Mouse (Mus musculus) layer of hippocampus, adult 9-11 months (tissue): ENCODE measurements at regions not wholly inside any gene's neighbourhood (a gene's known extent, or its start where the extent isn't known, plus 50 kb on each side); places are given as distances from the start of the nearest gene placed in this dataset.

ENCODE experiments used
- DNase-seq: peaks from one replicate; pipeline ENCODE4 v3.0.0; 2022

GRCm38 (mm10) chr3:103464729-103465128, 110.3 kb upstream of the Syt6 start:
- DNase-seq, result no peak

GRCm38 (mm10) chr3:103465132-103465690, 109.8 kb upstream of the Syt6 start:
- DNase-seq, result no peak

- no peak for DNase-seq
Observed at GRCm38 (mm10) chr3:103465948-103466347, 109.1 kb upstream of the Syt6 start.

- no peak for DNase-seq
Observed at GRCm38 (mm10) chr3:103470586-103471400, 104.2 kb upstream of the Syt6 start.

- DNase-seq, result no peak
Observed at GRCm38 (mm10) chr3:103472598-103472997, 102.4 kb upstream of the Syt6 start.

GRCm38 (mm10) chr3:103473336-103473735, 101.7 kb upstream of the Syt6 start:
- DNase-seq, result no peak

GRCm38 (mm10) chr3:103479845-103480543, 95.0 kb upstream of the Syt6 start:
- DNase-seq, result no peak

- DNase-seq, result no peak
Observed at GRCm38 (mm10) chr3:103480676-103481075, 94.4 kb upstream of the Syt6 start.

- peak; percentile 10 for DNase-seq
Observed at GRCm38 (mm10) chr3:103483316-103483715, 91.7 kb upstream of the Syt6 start.

- DNase-seq, result no peak
Observed at GRCm38 (mm10) chr3:103483762-103484161, 91.3 kb upstream of the Syt6 start.

- no peak for DNase-seq
Observed at GRCm38 (mm10) chr3:103489786-103490185, 85.2 kb upstream of the Syt6 start.

GRCm38 (mm10) chr3:103490966-103491365, 84.1 kb upstream of the Syt6 start:
- DNase-seq, result no peak

GRCm38 (mm10) chr3:103492211-103492610, 82.8 kb upstream of the Syt6 start:
- DNase-seq, result no peak

- DNase-seq, result no peak
Observed at GRCm38 (mm10) chr3:103493623-103494022, 81.4 kb upstream of the Syt6 start.

- DNase-seq, result no peak
Observed at GRCm38 (mm10) chr3:103494043-103494442, 81.0 kb upstream of the Syt6 start.

GRCm38 (mm10) chr3:103496083-103496482, 78.9 kb upstream of the Syt6 start:
- no peak for DNase-seq

- no peak for DNase-seq
Observed at GRCm38 (mm10) chr3:103496683-103497082, 78.3 kb upstream of the Syt6 start.

- DNase-seq, result no peak
Observed at GRCm38 (mm10) chr3:103497696-103498095, 77.3 kb upstream of the Syt6 start.

GRCm38 (mm10) chr3:103498458-103498857, 76.6 kb upstream of the Syt6 start:
- DNase-seq, result no peak

- no peak for DNase-seq
Observed at GRCm38 (mm10) chr3:103499801-103500200, 75.2 kb upstream of the Syt6 start.

GRCm38 (mm10) chr3:103500366-103500765, 74.7 kb upstream of the Syt6 start:
- no peak for DNase-seq

- DNase-seq, result no peak
Observed at GRCm38 (mm10) chr3:103504160-103504559, 70.9 kb upstream of the Syt6 start.

GRCm38 (mm10) chr3:103513411-103513810, 61.6 kb upstream of the Syt6 start:
- no peak for DNase-seq

- DNase-seq, result no peak
Observed at GRCm38 (mm10) chr3:103514061-103514460, 61.0 kb upstream of the Syt6 start.
